In the genomic region with DNA sequence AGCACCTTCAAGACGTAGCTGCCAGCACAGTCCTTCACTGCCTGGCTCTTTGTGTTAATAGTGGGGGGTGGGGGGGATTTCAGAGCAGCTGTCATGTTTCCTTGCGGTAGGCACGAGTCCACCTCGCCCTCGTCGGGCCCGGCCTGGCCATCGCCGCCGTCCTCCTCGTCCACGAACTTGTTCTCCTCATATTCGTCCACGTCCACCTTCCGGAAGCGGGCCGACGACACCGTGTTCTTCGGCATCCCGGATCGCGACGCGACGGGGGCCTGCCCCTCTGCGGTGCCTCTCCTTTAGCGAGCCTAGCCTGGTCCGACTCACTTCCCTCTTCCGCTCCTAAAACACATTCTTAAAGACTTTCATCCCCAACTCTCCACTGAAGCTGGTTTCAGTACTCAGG, we compare ENCODE assay signal across 8 mouse cellular contexts. TPM values are rescaled to one million over a fixed set of nuclear protein-coding genes. Genes with fewer than 3 reads are reported as not detected.
A peak's percentile ranks its signal among the peaks of the same experiment; 100 is the strongest.
DNase-seq lines count a peak whose midpoint lies in the region; ATAC-seq lines count a peak whose summit lies in the region.

No protein-coding gene starts in this region.

- H3K27me3 ChIP-seq in forebrain, embryonic 12.5 days, result no peaks in the 10 kb centered on the region
- no peaks in the 10 kb centered on the region for H3K27me3 ChIP-seq in intestine, embryonic 14.5 days (replicated peaks; ENCODE audit: control insufficient read depth, insufficient read depth, low read length)
- no peaks in the 10 kb centered on the region for H3K27me3 ChIP-seq in midbrain, embryonic 10.5 days (ENCODE audit: low read depth, poor library complexity, severe bottlenecking)

- H3K36me3 ChIP-seq in forebrain, embryonic 12.5 days (replicated peaks), result no peaks in the 10 kb centered on the region
- no peaks in the 10 kb centered on the region for H3K36me3 ChIP-seq in intestine, embryonic 14.5 days (ENCODE audit: control insufficient read depth, insufficient read depth, low read length)
- H3K36me3 ChIP-seq in midbrain, embryonic 10.5 days, result no peaks in the 10 kb centered on the region

- peak overlapping the region; percentile 33 for H3K4me2 ChIP-seq in forebrain, embryonic 12.5 days
- peak overlapping the region; percentile 37 for H3K4me2 ChIP-seq in intestine, embryonic 14.5 days (ENCODE audit: low read length)

- H3K9ac ChIP-seq in forebrain, embryonic 12.5 days, result no peak overlapping the region
- no peak overlapping the region for H3K9ac ChIP-seq in intestine, embryonic 14.5 days (ENCODE audit: low read length)

- peak; percentile 7 to 22 for DNase-seq in spleen, adult 18-20 months
- no peak for DNase-seq in spleen, postnatal 14 days (ENCODE audit: low spot score in 2 of 2)
- no peak for DNase-seq in intestine, embryonic 14.5 days (ENCODE audit: low spot score)
- no peak for DNase-seq in midbrain, embryonic 10.5 days (ENCODE audit: low spot score)
- DNase-seq in thymus, postnatal 36 days, result peak; percentile 11 to 34
- no peak for DNase-seq in gastrocnemius, adult 18-20 months (ENCODE audit: low spot score)
- no peak for DNase-seq in retina, embryonic 14.5 days (ENCODE audit: low spot score)

- no peaks in the 10 kb centered on the region for H3K9me3 ChIP-seq in forebrain, embryonic 12.5 days
- H3K9me3 ChIP-seq in intestine, embryonic 14.5 days (ENCODE audit: control insufficient read depth, low read length), result no peaks in the 10 kb centered on the region
- no peaks in the 10 kb centered on the region for H3K9me3 ChIP-seq in midbrain, embryonic 10.5 days (replicated peaks)

- WGBS in forebrain, embryonic 12.5 days, result 53% methylated on average over 30 of the region's 30 CpGs
- WGBS in intestine, embryonic 14.5 days, result 55% methylated on average over 30 of the region's 30 CpGs
- WGBS in midbrain, embryonic 10.5 days, result 57% methylated on average over 30 of the region's 30 CpGs

- H3K4me1 ChIP-seq in forebrain, embryonic 12.5 days, result no peaks in the 10 kb centered on the region
- H3K4me1 ChIP-seq in intestine, embryonic 14.5 days (replicated peaks; ENCODE audit: control insufficient read depth, insufficient read depth, low read length), result no peaks in the 10 kb centered on the region
- 0 out of 2 replicates have a peak, but pooled peaks cover 2% of the 10 kb centered on the region for H3K4me1 ChIP-seq in midbrain, embryonic 10.5 days

- ATAC-seq in forebrain, embryonic 12.5 days (ENCODE audit: low FRiP score), result no peak
- no peak for ATAC-seq in intestine, embryonic 14.5 days (replicated peaks; ENCODE audit: low FRiP score, low TSS enrichment, low read depth)

- H3K27ac ChIP-seq in forebrain, embryonic 12.5 days, result no peak overlapping the region
- no peak overlapping the region for H3K27ac ChIP-seq in intestine, embryonic 14.5 days (ENCODE audit: low read depth)
- no peak overlapping the region for H3K27ac ChIP-seq in midbrain, embryonic 10.5 days (replicated peaks)

- H3K4me3 ChIP-seq in forebrain, embryonic 12.5 days (replicated peaks), result no peak overlapping the region; the same call in 1 of the 2 replicates
- H3K4me3 ChIP-seq in intestine, embryonic 14.5 days (ENCODE audit: low read depth, low read length), result peak overlapping the region; percentile 6; the same call in 1 of the 2 replicates
- H3K4me3 ChIP-seq in midbrain, embryonic 10.5 days, result 0 out of 2 replicates have a peak overlapping the region, but pooled peaks have one; percentile 21

RNA-seq across cellular contexts. Expression of gene Taf1b, which starts 4.7 kb away (rescaled TPM):
- polyA plus RNA-seq in forebrain, embryonic 12.5 days (2016; fragmentation: Nextera tagmentation; extraction: Ambion mirVana), result 34.5 and 34.6 TPM in 2 replicates
- polyA plus RNA-seq in intestine, embryonic 14.5 days (2014; fragmentation: Nextera tagmentation; extraction: Ambion mirVana), result 22.9 and 23.9 TPM in 2 replicates
- 30.2 and 30.3 TPM in 2 replicates for polyA plus RNA-seq in midbrain, embryonic 10.5 days (2016; fragmentation: Nextera tagmentation; extraction: Ambion mirVana)
- 1 to 10 TPM; 5.8 to 7.2 TPM for total RNA-seq in gastrocnemius, adult 18-20 months (2021)

Comparison
In these comparisons a context has a peak if more than half of its experiments do, and no peak if none do; other contexts are left out.
1. DNase-seq: peak in spleen, adult 18-20 months (2 of 2) and thymus, postnatal 36 days (2 of 2); none in spleen, postnatal 14 days (0 of 2), intestine, embryonic 14.5 days (single experiment), midbrain, embryonic 10.5 days (single experiment), gastrocnemius, adult 18-20 months (single experiment) and retina, embryonic 14.5 days (single experiment).